Comparison of ENCODE assay signal across 8 mouse cellular contexts in genomic region chr16:18836468-18837208, GRCm38 (mm10). TPM values are rescaled to one million over a fixed set of nuclear protein-coding genes. Genes with fewer than 3 reads are reported as not detected.
DNase-seq lines count a peak whose midpoint lies in the region; ATAC-seq lines count a peak whose summit lies in the region.

TSS of gene 2510002D24Rik (plus strand) at chr16:18836578.
TSS of gene Gm28539 (plus strand) at chr16:18836584.

- intact Hi-C loops in gastrocnemius, postnatal 14 days (cut with DNase I; ENCODE audit: low total_unique reads) = no loop called here
- intact Hi-C loops in left cerebral cortex, postnatal 10 days (cut with DNase I) = no loop called here

- peak; percentile 94 to 98 for DNase-seq in adrenal gland, adult (ENCODE audit: inconsistent age in 2 of 2, low spot score in 1 of 2)
- DNase-seq in embryo, embryonic 10.5 days (ENCODE audit: low spot score) = peak; percentile 92
- peak; percentile 90 for DNase-seq in gastrocnemius, postnatal 14 days
- peak; percentile 92 to 95 for DNase-seq in left cerebral cortex, postnatal 10 days (ENCODE audit: extremely low spot score in 1 of 2, low spot score in 2 of 2)
- DNase-seq in right cerebral cortex, postnatal 25 days = peak; percentile 92
- DNase-seq in urinary bladder, postnatal 4 days (ENCODE audit: low spot score in 2 of 2) = peak; percentile 83 to 93

- ATAC-seq in inflammation-experienced regulatory T-cells, adult 6 months = peak; percentile 98
- ATAC-seq in megakaryocyte-erythroid progenitor cell, adult 5-6 weeks (replicated peaks; ENCODE audit: low FRiP score, low TSS enrichment, poor library complexity, severe bottlenecking) = peak; percentile 97

RNA-seq across cellular contexts. Expression of gene 2510002D24Rik, which starts in this region (rescaled TPM):
- 10 to 100 TPM; 13.8 to 14.3 TPM for total RNA-seq in gastrocnemius, postnatal 14 days (2021)
- 100 to 1,000 TPM in 1 of 3 experiments, 10 to 100 TPM in 2; 69.8 to 105 (median 79.3) TPM for polyA plus RNA-seq in inflammation-experienced regulatory T-cells, adult 6 months (2017; shearing (Covaris generic))
- 10 to 100 TPM; 24.5 to 26.7 TPM for total RNA-seq in left cerebral cortex, postnatal 10 days (2021)
- total RNA-seq in megakaryocyte-erythroid progenitor cell, adult 5-6 weeks (2014; fragmentation: Nextera tagmentation) = 42.7 and 71.2 TPM in 2 replicates
- 52.5 TPM in 2 replicates for total RNA-seq in megakaryocyte-erythroid progenitor cell, adult 5-6 weeks (2017)

RNA-seq across cellular contexts. Expression of gene Gm28539, which starts in this region (rescaled TPM):
- 1 to 10 TPM; 1.3 to 2.1 TPM for total RNA-seq in gastrocnemius, postnatal 14 days (2021)
- not detected for polyA plus RNA-seq in inflammation-experienced regulatory T-cells, adult 6 months (2017; shearing (Covaris generic))
- 10 to 100 TPM in 1 of 2 experiments, 1 to 10 TPM in 1; 6.8 to 16.1 TPM for total RNA-seq in left cerebral cortex, postnatal 10 days (2021)
- total RNA-seq in megakaryocyte-erythroid progenitor cell, adult 5-6 weeks (2014; fragmentation: Nextera tagmentation) = not detected in 2 replicates
- total RNA-seq in megakaryocyte-erythroid progenitor cell, adult 5-6 weeks (2017) = not detected in 2 replicates

Comparison
In these comparisons a context has a peak if more than half of its experiments do, and no peak if none do; other contexts are left out.
1. Peak in every context shown above with its lines: DNase-seq and ATAC-seq.